Mouse (Mus musculus): ENCODE data around the gene Rhbdf1.

The Rhbdf1 gene

GRCm38 (mm10) chr11:32189434-32189833, 32.7 kb downstream of the Rhbdf1 start:
- no peak for DNase-seq

DNA sequence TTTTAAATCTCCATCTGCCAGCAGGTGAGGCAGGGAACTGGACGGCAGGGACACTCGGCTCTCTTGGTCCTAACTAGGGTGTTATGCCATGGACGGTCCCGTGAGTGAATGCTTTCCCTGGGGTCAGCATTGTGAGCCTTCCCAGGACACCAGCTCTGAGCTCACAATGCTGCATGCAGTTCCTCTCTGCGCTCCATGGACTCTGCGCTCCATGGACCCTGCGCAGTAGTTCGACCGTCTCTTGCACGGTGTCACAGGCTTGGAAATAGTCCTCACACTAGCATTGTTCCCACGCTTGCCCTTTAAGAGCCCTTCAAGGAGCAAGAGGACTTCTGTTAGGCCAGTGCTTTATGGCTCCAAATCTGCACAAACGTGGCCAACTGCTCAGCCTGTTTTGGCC, 33.2 kb downstream of the Rhbdf1 start:
- DNase-seq: no peak

DNA sequence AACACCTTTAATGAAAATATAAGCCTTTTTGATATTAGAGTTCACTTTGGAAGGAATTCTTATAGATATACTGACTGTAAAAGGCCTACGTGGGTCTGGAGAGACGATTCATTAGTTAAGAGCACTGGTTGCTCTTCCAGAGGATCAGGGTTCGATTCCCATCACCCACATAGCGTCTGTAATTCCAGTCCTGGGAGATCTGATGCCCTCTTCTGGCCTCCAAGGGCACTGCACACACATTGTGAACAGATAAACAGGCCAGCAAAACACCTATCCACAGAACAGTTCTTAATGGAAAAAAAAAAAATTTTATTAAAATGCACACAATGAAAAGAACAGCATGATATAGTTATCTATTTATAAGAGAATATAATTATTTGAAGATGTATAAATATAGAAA, 34.8 kb downstream of the Rhbdf1 start:
- no peak for DNase-seq

DNA sequence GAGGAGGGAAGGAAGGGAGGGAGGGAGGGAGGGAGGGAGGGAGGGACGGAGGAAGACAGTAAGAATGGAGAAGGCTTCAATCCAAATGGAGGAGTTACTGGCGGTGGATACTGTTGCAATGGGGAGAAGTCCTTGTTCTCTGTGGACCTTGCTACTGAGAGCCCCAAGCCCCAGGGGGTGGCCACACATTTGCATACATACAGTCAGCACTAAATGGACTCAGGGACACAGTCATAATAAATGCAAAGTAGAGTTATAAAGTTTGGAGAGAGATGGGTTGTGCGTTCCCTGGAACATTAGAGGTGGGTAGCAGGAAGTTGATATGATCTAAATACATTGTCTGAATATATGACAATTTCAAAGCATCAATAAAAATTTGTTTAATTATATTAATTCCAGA, 36.1 kb downstream of the Rhbdf1 start:
- no peak for DNase-seq

GRCm38 (mm10) chr11:32184469-32184868, 37.6 kb downstream of the Rhbdf1 start:
- DNase-seq: no peak

GRCm38 (mm10) chr11:32181973-32182868, 39.9 kb downstream of the Rhbdf1 start:
- DNase-seq: peak; percentile 84 to 93

DNA sequence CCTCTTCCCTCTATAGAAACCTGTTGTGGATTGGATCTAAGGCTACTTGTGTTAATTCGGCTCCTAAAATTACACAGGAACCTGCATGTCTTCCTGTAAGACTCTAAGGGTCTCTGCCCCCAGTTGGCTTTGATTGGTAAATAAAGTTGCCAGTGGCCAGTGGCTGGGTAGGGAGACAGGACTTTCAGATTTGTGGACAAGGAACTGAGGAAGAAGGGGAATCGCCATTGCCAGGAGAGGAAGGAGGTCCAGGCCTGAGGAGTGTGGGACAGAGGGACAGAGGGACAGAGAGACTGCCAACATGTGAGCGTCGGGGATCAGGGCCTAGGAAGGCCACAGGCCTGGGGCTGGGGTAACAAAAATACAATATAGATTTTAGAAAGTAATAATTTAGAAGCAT, 40.9 kb downstream of the Rhbdf1 start:
- no peak for DNase-seq

DNA sequence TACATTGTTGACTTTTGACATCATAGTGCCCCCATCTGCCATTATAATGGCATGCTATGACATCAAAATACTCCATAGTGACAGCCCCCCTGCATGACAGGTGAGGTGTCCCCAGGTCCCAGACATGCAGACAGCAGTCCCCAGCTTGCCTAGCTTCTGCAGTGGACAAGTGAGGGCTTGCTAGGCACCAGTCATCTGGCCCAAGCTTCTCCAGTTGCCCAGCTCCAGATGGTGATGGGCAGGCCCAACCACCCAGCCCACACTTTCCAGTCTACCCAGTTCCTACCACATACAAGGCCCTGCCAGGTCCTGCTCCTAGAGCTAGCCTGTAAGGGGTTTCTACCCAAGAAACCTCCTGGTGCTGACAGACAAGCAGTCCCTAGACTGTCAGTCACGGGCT, 43.6 kb downstream of the Rhbdf1 start:
- DNase-seq: no peak

DNA sequence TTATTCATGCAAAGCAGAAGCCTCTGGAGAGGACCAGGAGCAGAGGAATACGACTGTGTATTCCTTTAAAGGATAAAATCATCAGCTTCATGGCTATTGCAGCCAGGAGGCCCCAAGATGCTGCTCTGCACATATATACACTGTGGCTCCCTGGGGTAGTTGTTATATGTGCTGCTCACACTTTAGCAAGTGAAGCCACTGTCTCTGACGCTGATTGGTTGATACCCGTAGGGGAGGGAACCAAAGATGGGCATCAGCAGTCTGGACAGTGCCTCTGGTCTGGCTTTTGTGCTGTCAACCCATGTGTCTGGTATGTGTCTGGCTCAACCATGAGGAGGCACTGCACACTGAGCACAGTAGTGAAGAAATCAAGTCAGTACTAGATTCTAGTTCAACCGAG, 55.4 kb downstream of the Rhbdf1 start:
- DNase-seq: no peak

GRCm38 (mm10) chr11:32161922-32162804, 59.9 kb downstream of the Rhbdf1 start:
- DNase-seq: peak; percentile 81 to 87

DNA sequence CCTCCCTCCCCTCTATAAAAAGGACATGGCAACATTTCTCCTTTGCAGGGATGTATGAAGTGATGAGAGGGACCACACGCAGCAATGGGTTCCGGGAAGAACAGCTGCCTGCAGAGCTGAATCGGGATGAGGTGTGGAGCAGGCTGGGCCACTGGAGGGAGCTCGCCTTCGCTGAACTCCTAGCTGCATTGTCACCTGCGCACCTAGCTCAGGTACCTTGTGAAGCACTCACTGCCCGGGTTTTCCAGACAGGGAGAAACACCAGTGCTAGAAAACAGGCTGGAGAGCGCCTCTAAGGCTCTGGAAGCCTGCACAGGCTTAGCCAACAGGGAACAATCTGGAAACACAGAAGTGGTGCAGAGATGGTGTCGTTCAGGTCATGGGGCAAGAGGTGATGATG, 60.6 kb downstream of the Rhbdf1 start:
- DNase-seq: peak; percentile 55 to 66

DNA sequence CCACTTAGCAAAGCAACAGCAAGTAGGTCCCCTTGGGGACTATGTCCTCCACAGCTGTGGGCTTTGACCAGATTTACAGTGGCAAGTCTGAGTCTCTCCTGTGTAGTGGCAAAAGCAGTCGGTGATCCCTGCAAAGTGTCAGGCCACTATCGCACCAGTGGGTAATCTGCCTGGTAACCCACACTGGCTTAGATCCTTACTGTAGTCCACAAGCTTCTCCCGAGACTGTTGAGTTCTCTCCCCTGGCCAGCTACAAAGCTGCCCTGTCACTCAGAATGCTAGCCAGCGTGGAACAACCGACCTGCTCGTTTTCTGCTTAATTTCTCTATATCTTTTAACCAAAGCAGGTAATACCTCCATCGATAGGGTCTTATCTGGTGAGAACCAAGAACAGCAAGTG, 61.8 kb downstream of the Rhbdf1 start:
- DNase-seq: no peak
